Mouse (Mus musculus) liver, adult 2 months (tissue): ENCODE data around the gene Gchfr. TPM values are rescaled to one million over a fixed set of nuclear protein-coding genes. Genes with fewer than 3 reads are reported as not detected.

Experiments used
- DNase-seq: peaks from one replicate; pipeline ENCODE4 v3.0.0-alpha.2; 2011; ENCODE audit warnings: low read depth, low spot score; ENCODE audit errors: extremely low read depth
- H3K27ac ChIP-seq: fragments of 200-500 bp; replicated peaks from 2 replicates; pipeline ENCODE4 v1.5.1; 2012; ENCODE audit warnings: low read depth, mild to moderate bottlenecking, control low read depth, inconsistent platforms, low read length; ENCODE audit not compliant: insufficient read depth
- H3K27me3 ChIP-seq: fragments of 200-500 bp; 2 replicates; pipeline ENCODE4 v1.6.1; 2012; ENCODE audit warnings: mild to moderate bottlenecking, moderate library complexity, low read length, inconsistent platforms; ENCODE audit not compliant: control insufficient read depth, insufficient read depth
- H3K36me3 ChIP-seq: fragments of 200-500 bp; 2 replicates; pipeline ENCODE4 v1.6.1; 2012; ENCODE audit warnings: low read length, inconsistent platforms; ENCODE audit not compliant: control insufficient read depth, insufficient read depth
- H3K4me1 ChIP-seq: fragments of 200-500 bp; 2 replicates; pipeline ENCODE4 v1.6.1; 2011; ENCODE audit warnings: low read length; ENCODE audit not compliant: control insufficient read depth, insufficient read depth
- H3K4me3 ChIP-seq: fragments of 200-500 bp; 2 replicates; pipeline ENCODE4 v1.5.1; 2011; ENCODE audit warnings: low read depth, mild to moderate bottlenecking, control low read depth, low read length, moderate library complexity; ENCODE audit not compliant: insufficient read depth
- H3K79me2 ChIP-seq: fragments of 200-500 bp; 2 replicates; pipeline ENCODE4 v1.6.1; 2012; ENCODE audit warnings: inconsistent platforms, mild to moderate bottlenecking, low read length, moderate library complexity; ENCODE audit not compliant: control insufficient read depth, insufficient read depth
- H3K9ac ChIP-seq: fragments of 200-500 bp; 2 replicates; pipeline ENCODE4 v1.6.1; 2012; ENCODE audit warnings: low read depth, mild to moderate bottlenecking, control low read depth, inconsistent platforms, low read length
- CTCF ChIP-seq: fragments of 200-500 bp; IDR thresholded peaks from 2 replicates; pipeline ENCODE4 v1.5.1; 2011; ENCODE audit warnings: low read depth, low read length, control low read depth
- POLR2A ChIP-seq: fragments of 200-500 bp; IDR thresholded peaks from 2 replicates; pipeline ENCODE4 v1.6.1; 2011; ENCODE audit warnings: low read length, control low read depth; ENCODE audit not compliant: insufficient read depth; ENCODE audit errors: extremely low read depth
- WGBS: fragments of 180-500 bp; shearing (Covaris S2); methylation state at CpG from one replicate; pipeline ENCODE4 v1.1.7; 2018; 5-methylcytosine and 5-hydroxymethylcytosine counted together
- polyA plus RNA-seq: library from polyadenylated mRNA; depleted of rRNA; stranded (reverse); fragments of >200 nt; gene quantifications from 2 replicates; pipeline ENCODE4 v1.2.3, GENCODE M21; 2012
- total RNA-seq: library from RNA; depleted of rRNA; stranded (reverse); fragments of >200 nt; gene quantifications from 2 replicates; pipeline ENCODE4 v1.2.3, GENCODE M21; 2014

Gene Gchfr
- total and polyA plus RNA-seq, 2 experiments, result 275 to 597 TPM

GRCm38 (mm10) chr2:119170282-119170681 is 2.7 kb downstream of the Gchfr start:
- 0 out of 2 replicates have a peak, but pooled peaks cover 4% of the 10 kb centered on the region for H3K79me2 ChIP-seq
- no peak overlapping the region for H3K4me3 ChIP-seq
- DNase-seq, result no peak
- 96% methylated on average over 2 of the region's 2 CpGs for WGBS
- peaks cover 5% of the 10 kb centered on the region for H3K4me1 ChIP-seq
- H3K27me3 ChIP-seq, result no peaks in the 10 kb centered on the region
- TF ChIP-seq POLR2A (no peak), CTCF (no peak)
- H3K27ac ChIP-seq, result no peak overlapping the region
- no peaks in the 10 kb centered on the region for H3K36me3 ChIP-seq
- no peak overlapping the region for H3K9ac ChIP-seq

DNA sequence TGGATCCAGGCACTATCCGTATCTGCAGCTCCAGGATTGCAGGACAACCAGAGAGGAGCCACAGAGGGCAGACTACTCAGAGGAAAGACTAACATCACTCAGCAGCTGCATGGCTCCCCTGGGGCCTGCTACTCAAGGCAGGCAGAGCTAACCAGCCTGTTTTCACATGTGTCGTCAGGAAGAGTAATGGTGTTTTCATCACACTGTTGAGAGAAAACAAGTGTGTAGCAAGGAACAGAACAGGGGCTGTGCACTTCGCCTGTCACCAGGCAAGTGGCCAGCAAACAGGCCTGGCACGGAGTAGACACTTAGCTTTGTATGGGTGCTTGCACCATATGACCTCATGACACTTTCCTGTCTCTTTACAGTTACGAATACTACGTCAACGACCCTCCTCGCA is 4.0 kb downstream of the Gchfr start:
- WGBS, result 82% methylated on average over 8 of the region's 8 CpGs
- no peak for DNase-seq

GRCm38 (mm10) chr2:119172446-119172845 is 4.9 kb downstream of the Gchfr start:
- 85% methylated on average over 7 of the region's 7 CpGs for WGBS
- TF ChIP-seq POLR2A, result no peak
- TF ChIP-seq CTCF, result no peak
- DNase-seq, result no peak
- Histone ChIP-seq H3K27me3 (no peaks in the 10 kb centered on the region), H3K9ac (no peak overlapping the region), H3K79me2 (0 out of 2 replicates have a peak, but pooled peaks cover 4% of the 10 kb centered on the region), H3K36me3 (no peaks in the 10 kb centered on the region), H3K4me3 (no peak overlapping the region), H3K4me1 (peaks cover 4% of the 10 kb centered on the region; the same call in 1 of the 2 replicates), H3K27ac (peak overlapping the region; percentile 18; the same call in 1 of the 2 replicates)

More for the DNA sequence above, 4.0 kb downstream of the Gchfr start:
- no peak overlapping the region for H3K4me3 ChIP-seq
- H3K36me3 ChIP-seq, result no peaks in the 10 kb centered on the region
- 0 out of 2 replicates have a peak, but pooled peaks cover 4% of the 10 kb centered on the region for H3K79me2 ChIP-seq
- H3K9ac ChIP-seq, result no peak overlapping the region
- TF ChIP-seq POLR2A, result no peak
- no peak for TF ChIP-seq CTCF
- no peak overlapping the region for H3K27ac ChIP-seq
- H3K27me3 ChIP-seq, result no peaks in the 10 kb centered on the region
- peaks cover 4% of the 10 kb centered on the region for H3K4me1 ChIP-seq

- Histone ChIP-seq H3K9ac (0 out of 2 replicates have a peak overlapping the region, but pooled peaks have one; percentile 14), H3K36me3 (no peaks in the 10 kb centered on the region), H3K27ac (peak overlapping the region; percentile 18; the same call in 1 of the 2 replicates), H3K79me2 (0 out of 2 replicates have a peak, but pooled peaks cover under 1% of the 10 kb centered on the region), H3K4me1 (peaks cover 4% of the 10 kb centered on the region; the same call in 1 of the 2 replicates), H3K4me3 (no peak overlapping the region), H3K27me3 (no peaks in the 10 kb centered on the region)
- DNase-seq, result peak; percentile 43
- 31% methylated on average over 13 of the region's 13 CpGs for WGBS
- no peak for TF ChIP-seq POLR2A
- no peak for TF ChIP-seq CTCF
Measured at GRCm38 (mm10) chr2:119172862-119173576, 5.4 kb downstream of the Gchfr start.

DNA sequence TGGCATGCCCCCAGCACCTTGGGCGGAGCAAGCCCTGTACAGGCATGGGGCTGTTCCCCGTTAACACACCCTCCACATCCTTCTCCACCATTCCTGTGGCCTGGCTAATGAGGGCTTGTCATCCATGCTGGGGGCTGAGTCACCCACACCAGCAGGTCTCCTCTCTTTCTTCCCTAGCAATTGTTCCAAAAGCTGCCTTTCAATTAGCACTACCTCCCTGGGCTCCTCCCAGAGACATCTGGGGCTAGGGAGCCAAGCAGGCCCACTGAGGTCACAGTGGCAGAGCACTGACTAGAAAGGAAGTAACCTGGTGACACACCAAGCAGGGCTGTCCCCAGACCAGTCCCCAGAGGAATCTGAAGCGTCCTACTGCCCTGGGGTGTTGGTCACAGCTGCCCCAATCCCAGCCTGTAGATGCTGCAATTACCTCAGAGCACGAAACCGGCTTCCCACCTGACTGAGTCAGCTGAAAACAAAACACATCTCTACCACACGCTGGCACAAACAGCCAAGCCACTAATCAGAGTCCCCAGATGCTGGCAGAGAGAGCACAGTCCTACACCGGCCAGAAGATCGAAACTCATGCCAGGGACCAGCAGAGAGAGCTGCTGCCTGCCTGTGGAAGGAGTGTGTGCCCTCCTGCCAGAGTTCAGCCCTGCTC is 6.5 kb downstream of the Gchfr start, which contains the start of gene Gm14137:
TSS of gene Gm14137 (plus strand) at position 519 of the 661 bp plus-strand sequence.
- H3K27me3 ChIP-seq, result no peaks in the 10 kb centered on the region
- 0 out of 2 replicates have a peak within 1 kb of the TSS, but pooled peaks have one; percentile 10 for H3K27ac ChIP-seq
- H3K4me1 ChIP-seq, result 0 out of 2 replicates have a peak, but pooled peaks cover 2% of the 10 kb centered on the region
- no peak for DNase-seq
- TF ChIP-seq CTCF, result no peak
- TF ChIP-seq POLR2A, result no peak
- H3K79me2 ChIP-seq, result no peaks in the 10 kb centered on the region
- no peak within 1 kb of the TSS for H3K4me3 ChIP-seq
- no peak within 1 kb of the TSS for H3K9ac ChIP-seq
- no peaks in the 10 kb centered on the region for H3K36me3 ChIP-seq
- 76% methylated on average over 8 of the region's 8 CpGs for WGBS
